Mouse (Mus musculus): ENCODE data around the gene Serac1. TPM values are rescaled to one million over a fixed set of nuclear protein-coding genes. Genes with fewer than 3 reads are reported as not detected.

Serac1 gene
- total RNA-seq, 1 experiment = 8.9 TPM

DNA sequence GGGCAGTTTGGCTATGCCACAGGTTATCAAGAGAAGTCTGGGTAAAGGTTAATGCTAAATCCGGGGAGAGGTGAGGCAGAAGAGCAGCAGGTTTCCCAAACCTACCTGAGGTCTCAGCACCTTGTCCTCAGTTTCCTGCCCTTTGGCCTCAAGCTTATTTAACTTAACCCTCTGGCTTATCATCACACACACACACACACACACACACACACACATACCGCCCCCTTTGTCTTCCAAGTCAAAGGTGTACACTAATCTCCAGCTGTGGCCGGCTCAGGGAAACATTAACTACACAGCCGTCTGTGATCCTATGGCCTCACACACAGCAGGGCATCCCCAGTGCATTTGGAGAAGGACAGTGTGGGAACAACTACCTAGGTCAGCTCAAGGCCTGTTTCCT lies 61.2 kb downstream of the Serac1 start:
- Histone ChIP-seq H3K9ac (ENCODE audit: insufficient read depth, low read depth, low read length, poor library complexity, severe bottlenecking) (no peak overlapping the region), H3K4me3 (ENCODE audit: insufficient read depth in 1 of 2, low read depth in 1 of 2, low read length in 2 of 2, poor library complexity in 1 of 2, severe bottlenecking in 1 of 2) (no peak overlapping the region), H3K4me1 (ENCODE audit: control insufficient read depth in 2 of 2, insufficient read depth in 2 of 2, low read length in 2 of 2, poor library complexity in 1 of 2) (no peaks in the 10 kb centered on the region), H3K9me3 (ENCODE audit: control insufficient read depth, insufficient read depth, low read depth, low read length) (no peaks in the 10 kb centered on the region), H3K27ac (ENCODE audit: insufficient read depth, low read depth, low read length, poor library complexity, severe bottlenecking) (no peak overlapping the region), H3K36me3 (ENCODE audit: control insufficient read depth, insufficient read depth, low read length, poor library complexity, severe bottlenecking) (peaks cover 2% of the 10 kb centered on the region; the same call in 1 of the 2 replicates)
- TF ChIP-seq CHD2 (IDR thresholded peaks at IDR 0.05; ENCODE audit: low read depth, low read length) (no peak), ZC3H11A (IDR thresholded peaks at IDR 0.05; ENCODE audit: borderline replicate concordance, low read depth, low read length) (no peak), MAFK (IDR thresholded peaks at IDR 0.05; ENCODE audit: insufficient read depth, low read depth, low read length) (no peak), HCFC1 (IDR thresholded peaks at IDR 0.05; ENCODE audit: borderline replicate concordance, insufficient read depth, low read length) (no peak), ZNF384 (IDR thresholded peaks at IDR 0.05; ENCODE audit: low read depth, low read length) (no peak)
- DNase-seq (ENCODE audit: low read depth, low spot score) = no peak
- in situ Hi-C loops (cut with MboI; ENCODE audit: low sequenced_read_pairs in 2 of 2, unreplicated experiment in 2 of 2) = no loop called here

DNA sequence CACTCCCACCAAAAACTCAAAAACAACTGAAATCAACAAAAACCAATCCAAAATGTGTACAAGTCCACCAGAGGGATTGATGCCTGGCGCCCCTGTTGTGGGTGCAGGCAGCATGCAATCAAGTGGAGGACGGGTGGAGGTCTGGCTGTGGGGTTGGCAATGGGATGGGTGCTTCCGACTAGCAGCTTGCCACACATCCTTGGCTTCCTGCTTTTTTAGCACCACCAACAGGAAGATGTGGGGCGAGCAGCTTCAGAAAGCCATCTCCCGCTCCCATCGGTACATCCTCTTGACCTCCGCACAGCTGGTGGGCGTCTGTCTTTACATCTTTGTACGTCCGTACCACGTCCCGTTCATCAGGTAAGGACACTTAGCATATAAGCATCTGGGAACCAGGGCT lies 62.3 kb downstream of the Serac1 start:
- Histone ChIP-seq H3K9me3 (ENCODE audit: control insufficient read depth, insufficient read depth, low read depth, low read length) (no peaks in the 10 kb centered on the region), H3K27ac (ENCODE audit: insufficient read depth, low read depth, low read length, poor library complexity, severe bottlenecking) (no peak overlapping the region), H3K9ac (ENCODE audit: insufficient read depth, low read depth, low read length, poor library complexity, severe bottlenecking) (no peak overlapping the region), H3K4me1 (ENCODE audit: control insufficient read depth in 2 of 2, insufficient read depth in 2 of 2, low read length in 2 of 2, poor library complexity in 1 of 2) (no peaks in the 10 kb centered on the region), H3K36me3 (ENCODE audit: control insufficient read depth, insufficient read depth, low read length, poor library complexity, severe bottlenecking) (peaks cover 2% of the 10 kb centered on the region; the same call in 1 of the 2 replicates), H3K4me3 (ENCODE audit: insufficient read depth in 1 of 2, low read depth in 1 of 2, low read length in 2 of 2, poor library complexity in 1 of 2, severe bottlenecking in 1 of 2) (no peak overlapping the region)
- TF ChIP-seq ZNF384 (IDR thresholded peaks at IDR 0.05; ENCODE audit: low read depth, low read length) (no peak), CHD2 (IDR thresholded peaks at IDR 0.05; ENCODE audit: low read depth, low read length) (no peak), ZC3H11A (IDR thresholded peaks at IDR 0.05; ENCODE audit: borderline replicate concordance, low read depth, low read length) (no peak), HCFC1 (IDR thresholded peaks at IDR 0.05; ENCODE audit: borderline replicate concordance, insufficient read depth, low read length) (no peak), MAFK (IDR thresholded peaks at IDR 0.05; ENCODE audit: insufficient read depth, low read depth, low read length) (no peak)
- DNase-seq (ENCODE audit: low read depth, low spot score) = no peak
- in situ Hi-C loops (cut with MboI; ENCODE audit: low sequenced_read_pairs in 2 of 2, unreplicated experiment in 2 of 2) = no loop called here

DNA sequence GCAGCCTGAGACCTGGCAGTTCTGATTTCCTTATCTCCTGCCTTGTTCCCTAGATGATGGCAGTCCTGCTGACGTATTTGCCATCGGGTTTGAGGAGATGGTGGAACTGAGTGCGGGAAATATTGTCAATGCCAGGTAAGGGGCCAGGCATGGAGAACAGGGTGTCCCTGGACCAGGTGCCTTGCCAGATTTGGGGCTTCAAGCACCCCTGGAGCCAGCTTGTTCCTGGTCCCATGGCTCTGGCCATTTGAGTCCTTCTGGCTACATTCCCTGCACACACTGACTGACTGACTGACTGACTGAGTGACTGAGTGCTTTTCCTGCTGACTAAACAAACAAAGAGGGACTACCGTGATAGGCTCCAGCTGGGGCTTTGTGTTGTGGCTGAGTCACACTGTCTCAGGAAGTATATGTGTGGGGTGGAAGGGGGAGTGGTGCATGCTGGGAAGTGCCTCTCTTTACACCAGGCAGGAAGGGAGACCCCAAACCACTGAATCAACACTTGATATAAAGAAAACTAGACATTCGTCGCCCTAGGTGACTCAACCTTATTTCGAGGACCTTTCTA lies 63.2 kb downstream of the Serac1 start:
- no peak for DNase-seq (ENCODE audit: low read depth, low spot score)
- Histone ChIP-seq H3K9ac (ENCODE audit: insufficient read depth, low read depth, low read length, poor library complexity, severe bottlenecking) (no peak overlapping the region), H3K27ac (ENCODE audit: insufficient read depth, low read depth, low read length, poor library complexity, severe bottlenecking) (no peak overlapping the region), H3K9me3 (ENCODE audit: control insufficient read depth, insufficient read depth, low read depth, low read length) (no peaks in the 10 kb centered on the region), H3K36me3 (ENCODE audit: control insufficient read depth, insufficient read depth, low read length, poor library complexity, severe bottlenecking) (peaks cover 2% of the 10 kb centered on the region; the same call in 1 of the 2 replicates), H3K4me3 (ENCODE audit: insufficient read depth in 1 of 2, low read depth in 1 of 2, low read length in 2 of 2, poor library complexity in 1 of 2, severe bottlenecking in 1 of 2) (no peak overlapping the region), H3K4me1 (ENCODE audit: control insufficient read depth in 2 of 2, insufficient read depth in 2 of 2, low read length in 2 of 2, poor library complexity in 1 of 2) (no peaks in the 10 kb centered on the region)
- TF ChIP-seq ZC3H11A (IDR thresholded peaks at IDR 0.05; ENCODE audit: borderline replicate concordance, low read depth, low read length) (no peak), HCFC1 (IDR thresholded peaks at IDR 0.05; ENCODE audit: borderline replicate concordance, insufficient read depth, low read length) (no peak), ZNF384 (IDR thresholded peaks at IDR 0.05; ENCODE audit: low read depth, low read length) (no peak), MAFK (IDR thresholded peaks at IDR 0.05; ENCODE audit: insufficient read depth, low read depth, low read length) (peak; percentile 64), CHD2 (IDR thresholded peaks at IDR 0.05; ENCODE audit: low read depth, low read length) (no peak)
- in situ Hi-C loops (cut with MboI; ENCODE audit: low sequenced_read_pairs in 2 of 2, unreplicated experiment in 2 of 2) = no loop called here

DNA sequence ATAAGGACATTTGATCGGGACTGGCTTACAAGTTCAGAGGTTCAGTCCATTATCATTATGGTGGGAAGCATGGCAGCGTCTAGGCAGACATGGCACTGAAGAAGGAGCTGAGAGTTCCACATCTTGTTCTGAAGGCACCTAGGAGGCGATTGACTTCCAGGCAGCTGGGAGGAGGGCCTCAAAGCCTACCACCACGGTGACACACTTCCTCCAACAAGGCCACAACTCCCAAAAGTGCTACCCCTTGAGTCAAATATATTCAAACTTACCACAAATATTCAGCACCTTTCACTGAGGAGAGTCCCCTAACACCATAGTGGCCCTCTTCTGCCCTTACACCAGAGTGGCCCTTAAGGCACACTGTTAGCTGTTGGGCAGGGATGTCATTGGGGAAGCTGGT lies 64.6 kb downstream of the Serac1 start:
- Histone ChIP-seq H3K9me3 (ENCODE audit: control insufficient read depth, insufficient read depth, low read depth, low read length) (no peaks in the 10 kb centered on the region), H3K9ac (ENCODE audit: insufficient read depth, low read depth, low read length, poor library complexity, severe bottlenecking) (no peak overlapping the region), H3K36me3 (ENCODE audit: control insufficient read depth, insufficient read depth, low read length, poor library complexity, severe bottlenecking) (peaks cover 2% of the 10 kb centered on the region; the same call in 1 of the 2 replicates), H3K4me3 (ENCODE audit: insufficient read depth in 1 of 2, low read depth in 1 of 2, low read length in 2 of 2, poor library complexity in 1 of 2, severe bottlenecking in 1 of 2) (no peak overlapping the region), H3K27ac (ENCODE audit: insufficient read depth, low read depth, low read length, poor library complexity, severe bottlenecking) (no peak overlapping the region), H3K4me1 (ENCODE audit: control insufficient read depth in 2 of 2, insufficient read depth in 2 of 2, low read length in 2 of 2, poor library complexity in 1 of 2) (no peaks in the 10 kb centered on the region)
- DNase-seq (ENCODE audit: low read depth, low spot score) = no peak
- in situ Hi-C loops (cut with MboI; ENCODE audit: low sequenced_read_pairs in 2 of 2, unreplicated experiment in 2 of 2) = no loop called here
- TF ChIP-seq MAFK (IDR thresholded peaks at IDR 0.05; ENCODE audit: insufficient read depth, low read depth, low read length) (no peak), HCFC1 (IDR thresholded peaks at IDR 0.05; ENCODE audit: borderline replicate concordance, insufficient read depth, low read length) (no peak), CHD2 (IDR thresholded peaks at IDR 0.05; ENCODE audit: low read depth, low read length) (no peak), ZNF384 (IDR thresholded peaks at IDR 0.05; ENCODE audit: low read depth, low read length) (no peak), ZC3H11A (IDR thresholded peaks at IDR 0.05; ENCODE audit: borderline replicate concordance, low read depth, low read length) (no peak)
